20 mouse cellular contexts compared by ENCODE assay signal in genomic region chr7:118903879-118904278, GRCm38 (mm10).
"Had no signal": no experiment of that assay in that cellular context is flagged by ENCODE, and none has a peak within 500 bp of the region (broad histone marks: within the 10 kb centered on the region; RNA-seq: fewer than 3 reads in every experiment).

No protein-coding gene starts in this region.

- H3K27ac ChIP-seq: layer of hippocampus, adult 2 months; left cerebral cortex, adult 2 months; liver, embryonic 13.5 days; midbrain, embryonic 10.5 days; midbrain, embryonic 13.5 days had no signal

- DNase-seq: kidney, postnatal 10 days; layer of hippocampus, adult 9-11 months; liver, embryonic 13.5 days; lung, adult 2 months; lung, postnatal 14 days; lung, postnatal 4 days; retina, postnatal 1 day; right cerebral cortex, postnatal 25 days; spleen, adult 18-20 months; thymus, adult 18-20 months; thymus, postnatal 36 days had no signal

- H3K4me1 ChIP-seq: megakaryocyte, embryonic 14.5 days had no signal

- H3K27me3 ChIP-seq: kidney, embryonic 15.5 days; liver, embryonic 13.5 days; midbrain, embryonic 13.5 days; neural tube, embryonic 13.5 days had no signal

- ATAC-seq: midbrain, embryonic 13.5 days; midbrain, embryonic 16.5 days had no signal

- H3K4me3 ChIP-seq: kidney, embryonic 15.5 days; layer of hippocampus, adult 2 months; left cerebral cortex, adult 2 months; liver, embryonic 13.5 days; megakaryocyte, embryonic 14.5 days; midbrain, embryonic 10.5 days; midbrain, embryonic 13.5 days; myocyte; neural tube, embryonic 13.5 days had no signal

- H3K36me3 ChIP-seq: kidney, embryonic 15.5 days; liver, embryonic 13.5 days; midbrain, embryonic 10.5 days; midbrain, embryonic 13.5 days; neural tube, embryonic 13.5 days had no signal

- H3K9me3 ChIP-seq: kidney, embryonic 15.5 days; liver, embryonic 13.5 days; megakaryocyte, embryonic 14.5 days; midbrain, embryonic 10.5 days; midbrain, embryonic 13.5 days; neural tube, embryonic 13.5 days had no signal

- H3K9ac ChIP-seq: kidney, embryonic 15.5 days; liver, embryonic 13.5 days; midbrain, embryonic 13.5 days; neural tube, embryonic 13.5 days had no signal

- H3K4me2 ChIP-seq: liver, embryonic 13.5 days; midbrain, embryonic 13.5 days; neural tube, embryonic 13.5 days had no signal
